20 mouse cellular contexts compared by ENCODE assay signal in genomic region chr14:9721917-9722472, GRCm38 (mm10).
A peak's percentile ranks its signal among the peaks of the same experiment; 100 is the strongest.
DNase-seq lines count a peak whose midpoint lies in the region; ATAC-seq and TF ChIP-seq lines count a peak whose summit lies in the region.
"Had no signal": no experiment of that assay in that cellular context is flagged by ENCODE, and none has a peak within 500 bp of the region (broad histone marks: within the 10 kb centered on the region; RNA-seq: fewer than 3 reads in every experiment).

No protein-coding gene starts in this region.

- H3K4me1 ChIP-seq in hindbrain, postnatal 0 days (ENCODE audit: insufficient read depth, low read length): no peaks in the 10 kb centered on the region
- no peaks in the 10 kb centered on the region for H3K4me1 ChIP-seq in hindbrain, embryonic 14.5 days (replicated peaks; ENCODE audit: control insufficient read depth, insufficient read depth, low read length)
- H3K4me1 ChIP-seq in midbrain, postnatal 0 days (ENCODE audit: insufficient read depth, low read length): no peaks in the 10 kb centered on the region
- no peaks in the 10 kb centered on the region for H3K4me1 ChIP-seq in midbrain, embryonic 15.5 days
- no peaks in the 10 kb centered on the region for H3K4me1 ChIP-seq in neural tube, embryonic 14.5 days (ENCODE audit: control insufficient read depth, insufficient read depth, low read length)
- H3K4me1 ChIP-seq: hindbrain, embryonic 13.5 days; liver, embryonic 15.5 days; midbrain, embryonic 10.5 days had no signal

- no peak overlapping the region for H3K4me2 ChIP-seq in hindbrain, postnatal 0 days (ENCODE audit: low read depth, low read length)
- H3K4me2 ChIP-seq in hindbrain, embryonic 14.5 days (replicated peaks): no peak overlapping the region
- H3K4me2 ChIP-seq in midbrain, postnatal 0 days (ENCODE audit: low read depth, low read length, poor library complexity, severe bottlenecking): no peak overlapping the region
- no peak overlapping the region for H3K4me2 ChIP-seq in midbrain, embryonic 15.5 days
- H3K4me2 ChIP-seq in neural tube, embryonic 14.5 days (ENCODE audit: low read depth, low read length): no peak overlapping the region
- H3K4me2 ChIP-seq: hindbrain, embryonic 13.5 days; liver, embryonic 15.5 days had no signal

- ATAC-seq in hindbrain, postnatal 0 days: no peak
- ATAC-seq in hindbrain, embryonic 14.5 days (ENCODE audit: low FRiP score): no peak
- no peak for ATAC-seq in midbrain, postnatal 0 days (ENCODE audit: low FRiP score)
- no peak for ATAC-seq in midbrain, embryonic 15.5 days (replicated peaks)
- no peak for ATAC-seq in Patski
- peak; percentile 84 for ATAC-seq in neural tube, embryonic 14.5 days (ENCODE audit: low read depth)
- ATAC-seq: activated CD4-positive, CD25-positive, alpha-beta regulatory T cell, adult 4 months had no signal

- in situ Hi-C loops in Patski (cut with MboI; ENCODE audit: low pct_unique_long_range_greater_than_20kb): no loop called here

- WGBS in hindbrain, postnatal 0 days: 58% methylated on average over 2 of the region's 2 CpGs
- WGBS in hindbrain, embryonic 14.5 days: 54% methylated on average over 2 of the region's 2 CpGs
- 48% methylated on average over 2 of the region's 2 CpGs for WGBS in midbrain, postnatal 0 days
- WGBS in midbrain, embryonic 15.5 days: 62% methylated on average over 2 of the region's 2 CpGs
- WGBS in neural tube, embryonic 14.5 days: 35% methylated on average over 2 of the region's 2 CpGs

- H3K4me3 ChIP-seq in hindbrain, postnatal 0 days (ENCODE audit: low read length): no peak overlapping the region
- H3K4me3 ChIP-seq in hindbrain, embryonic 14.5 days (replicated peaks; ENCODE audit: low read length): no peak overlapping the region
- H3K4me3 ChIP-seq in midbrain, postnatal 0 days (ENCODE audit: low read depth, low read length): no peak overlapping the region
- H3K4me3 ChIP-seq in midbrain, embryonic 15.5 days: no peak overlapping the region
- H3K4me3 ChIP-seq in neural tube, embryonic 14.5 days (ENCODE audit: low read depth, low read length): no peak overlapping the region
- H3K4me3 ChIP-seq: hindbrain, embryonic 13.5 days; liver, embryonic 15.5 days; midbrain, embryonic 10.5 days; myocyte had no signal

- TF ChIP-seq CTCF in hindbrain, postnatal 0 days (IDR thresholded peaks at IDR 0.05; ENCODE audit: low read depth): peak; percentile 46
- TF ChIP-seq CTCF in midbrain, postnatal 0 days (IDR thresholded peaks at IDR 0.05): peak; percentile 59
- peak; percentile 50 for TF ChIP-seq CTCF in Patski (IDR thresholded peaks at IDR 0.05)

- CTCF ChIA-PET in Patski (lab: Charles Lee): no interaction called here

- H3K36me3 ChIP-seq in hindbrain, postnatal 0 days (ENCODE audit: insufficient read depth, low read length): no peaks in the 10 kb centered on the region
- H3K36me3 ChIP-seq in hindbrain, embryonic 14.5 days (replicated peaks; ENCODE audit: control insufficient read depth, insufficient read depth): no peaks in the 10 kb centered on the region
- H3K36me3 ChIP-seq in midbrain, postnatal 0 days (ENCODE audit: insufficient read depth, low read length): no peaks in the 10 kb centered on the region
- no peaks in the 10 kb centered on the region for H3K36me3 ChIP-seq in midbrain, embryonic 15.5 days (replicated peaks)
- no peaks in the 10 kb centered on the region for H3K36me3 ChIP-seq in neural tube, embryonic 14.5 days (ENCODE audit: control insufficient read depth, insufficient read depth, low read length)
- H3K36me3 ChIP-seq: hindbrain, embryonic 13.5 days; liver, embryonic 15.5 days; midbrain, embryonic 10.5 days had no signal

- POLR2A ChIA-PET in Patski (lab: Charles Lee): no interaction called here

- H3K27me3 ChIP-seq in hindbrain, postnatal 0 days (ENCODE audit: insufficient read depth, low read length): no peaks in the 10 kb centered on the region
- no peaks in the 10 kb centered on the region for H3K27me3 ChIP-seq in hindbrain, embryonic 14.5 days (ENCODE audit: control insufficient read depth, insufficient read depth, low read length)
- no peaks in the 10 kb centered on the region for H3K27me3 ChIP-seq in midbrain, postnatal 0 days (ENCODE audit: insufficient read depth, low read length)
- H3K27me3 ChIP-seq in midbrain, embryonic 15.5 days (replicated peaks): no peaks in the 10 kb centered on the region
- H3K27me3 ChIP-seq in Patski: no peaks in the 10 kb centered on the region
- H3K27me3 ChIP-seq in neural tube, embryonic 14.5 days (ENCODE audit: control insufficient read depth, insufficient read depth, low read length): no peaks in the 10 kb centered on the region
- H3K27me3 ChIP-seq: hindbrain, embryonic 13.5 days; liver, embryonic 15.5 days had no signal

- no peak for DNase-seq in hindbrain, postnatal 0 days (ENCODE audit: low spot score)
- no peak for DNase-seq in hindbrain, embryonic 14.5 days (ENCODE audit: low spot score)
- no peak for DNase-seq in midbrain, postnatal 0 days (ENCODE audit: low spot score)
- no peak for DNase-seq in Patski (ENCODE audit: low read depth, low spot score)
- no peak for DNase-seq in right cerebral cortex, postnatal 10 days (ENCODE audit: low spot score in 2 of 2)
- DNase-seq: adrenal gland, postnatal 25 days; cerebellum, adult 9-10 months; gastrocnemius, postnatal 14 days; heart, postnatal 14 days; kidney, adult 18-20 months; kidney, postnatal 14 days; layer of hippocampus, adult 9-11 months; thymus, postnatal 25 days had no signal

- H3K27ac ChIP-seq in hindbrain, postnatal 0 days: no peak overlapping the region
- no peak overlapping the region for H3K27ac ChIP-seq in hindbrain, embryonic 14.5 days
- H3K27ac ChIP-seq in midbrain, postnatal 0 days (ENCODE audit: low read depth, low read length): no peak overlapping the region
- no peak overlapping the region for H3K27ac ChIP-seq in midbrain, embryonic 15.5 days
- H3K27ac ChIP-seq in neural tube, embryonic 14.5 days (ENCODE audit: low read depth, low read length): no peak overlapping the region
- H3K27ac ChIP-seq: hindbrain, embryonic 13.5 days; liver, embryonic 15.5 days; midbrain, embryonic 10.5 days had no signal

- H3K9me3 ChIP-seq in hindbrain, postnatal 0 days (ENCODE audit: low read length): no peaks in the 10 kb centered on the region
- no peaks in the 10 kb centered on the region; the same call in 1 of the 2 replicates for H3K9me3 ChIP-seq in hindbrain, embryonic 14.5 days (ENCODE audit: control insufficient read depth, low read length)
- no peaks in the 10 kb centered on the region for H3K9me3 ChIP-seq in midbrain, postnatal 0 days (ENCODE audit: low read length)
- no peaks in the 10 kb centered on the region; the same call in 1 of the 2 replicates for H3K9me3 ChIP-seq in midbrain, embryonic 15.5 days
- no peaks in the 10 kb centered on the region for H3K9me3 ChIP-seq in neural tube, embryonic 14.5 days (ENCODE audit: control insufficient read depth, low read length)
- H3K9me3 ChIP-seq: hindbrain, embryonic 13.5 days; liver, embryonic 15.5 days had no signal

- no peak overlapping the region for H3K9ac ChIP-seq in hindbrain, postnatal 0 days (replicated peaks; ENCODE audit: low read length)
- H3K9ac ChIP-seq in hindbrain, embryonic 14.5 days: no peak overlapping the region
- no peak overlapping the region for H3K9ac ChIP-seq in midbrain, postnatal 0 days (replicated peaks; ENCODE audit: low read length, poor library complexity, severe bottlenecking)
- no peak overlapping the region for H3K9ac ChIP-seq in midbrain, embryonic 15.5 days
- H3K9ac ChIP-seq in neural tube, embryonic 14.5 days (replicated peaks; ENCODE audit: low read depth, low read length): no peak overlapping the region
- H3K9ac ChIP-seq: hindbrain, embryonic 13.5 days; liver, embryonic 15.5 days had no signal
